Mouse (Mus musculus) small intestine, adult 2 months (tissue): ENCODE results near the gene Rabggtb. TPM values are rescaled to one million over a fixed set of nuclear protein-coding genes. Genes with fewer than 3 reads are reported as not detected.
A peak's percentile ranks its signal among the peaks of the same experiment; 100 is the strongest.

Source experiments
- H3K27ac ChIP-seq: fragments of 200-500 bp; 2 replicates; pipeline ENCODE4 v1.5.1; 2012; ENCODE audit warnings: low read depth, low read length, control low read depth, inconsistent platforms; ENCODE audit not compliant: insufficient read depth
- H3K27me3 ChIP-seq: fragments of 200-500 bp; 2 replicates; pipeline ENCODE4 v1.6.1; 2012; ENCODE audit warnings: mild to moderate bottlenecking, moderate library complexity, low read length, inconsistent platforms; ENCODE audit not compliant: control insufficient read depth, insufficient read depth
- H3K36me3 ChIP-seq: fragments of 200-500 bp; 2 replicates; pipeline ENCODE4 v1.6.1; 2012; ENCODE audit warnings: mild to moderate bottlenecking, low read length, control low read depth, inconsistent platforms; ENCODE audit not compliant: control insufficient read depth, insufficient read depth
- H3K4me1 ChIP-seq: fragments of 200-500 bp; 2 replicates; pipeline ENCODE4 v1.6.1; 2012; ENCODE audit warnings: low read length, inconsistent platforms, mixed read lengths; ENCODE audit not compliant: control insufficient read depth, insufficient read depth, insufficient read length
- H3K4me3 ChIP-seq: fragments of 200-500 bp; 2 replicates; pipeline ENCODE4 v1.5.1; 2012; ENCODE audit warnings: low read depth, mild to moderate bottlenecking, control low read depth, inconsistent platforms, low read length, moderate library complexity
- CTCF ChIP-seq: fragments of 200-500 bp; IDR thresholded peaks from 2 replicates; pipeline ENCODE4 v1.5.1; 2012; ENCODE audit warnings: low read depth, mild to moderate bottlenecking, control low read depth, inconsistent platforms, low read length, moderate library complexity, mixed read lengths; ENCODE audit not compliant: insufficient replicate concordance, insufficient read length; ENCODE audit errors: extremely low read depth
- POLR2A ChIP-seq: fragments of 200-500 bp; IDR thresholded peaks from 2 replicates; pipeline ENCODE4 v1.6.1; 2012; ENCODE audit warnings: low read depth, mild to moderate bottlenecking, control low read depth, inconsistent platforms, low read length, moderate library complexity
- WGBS: fragments of 180-500 bp; shearing (Covaris S2); methylation state at CpG from one replicate; pipeline ENCODE4 v1.1.7; 2018; 5-methylcytosine and 5-hydroxymethylcytosine counted together
- polyA plus RNA-seq: library from polyadenylated mRNA; depleted of rRNA; stranded (reverse); fragments of >200 nt; gene quantifications from 2 replicates; pipeline ENCODE4 v1.2.3, GENCODE M21; 2012

Gene Rabggtb
- polyA plus RNA-seq, 1 experiment = 15.2 TPM

DNA sequence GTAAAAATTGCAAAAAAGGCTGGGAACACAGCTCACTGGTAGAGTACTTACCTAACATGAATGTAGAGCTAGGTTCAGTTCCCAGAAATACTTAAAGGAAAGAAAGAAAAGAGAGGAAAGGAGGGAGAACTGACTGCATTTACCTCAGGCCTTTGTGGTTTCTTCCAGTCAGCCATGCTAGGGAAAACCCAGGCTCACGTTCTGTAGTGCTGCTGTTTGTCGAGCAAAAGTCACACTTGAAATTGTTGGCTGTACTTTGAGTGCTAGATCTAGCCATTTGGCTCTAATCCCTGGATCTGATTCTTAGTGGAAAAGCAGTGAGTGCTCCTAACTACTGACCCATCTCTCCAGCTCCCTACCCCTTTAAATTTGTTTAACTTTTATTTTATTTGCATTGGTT is 35.4 kb upstream of the Rabggtb start:
- Histone ChIP-seq H3K27me3 (no peaks in the 10 kb centered on the region), H3K4me3 (no peak overlapping the region), H3K27ac (no peak overlapping the region), H3K4me1 (no peaks in the 10 kb centered on the region), H3K36me3 (no peaks in the 10 kb centered on the region)
- WGBS = 64% methylated on average over 2 of the region's 2 CpGs
- TF ChIP-seq CTCF = no peak
- no peak for TF ChIP-seq POLR2A

DNA sequence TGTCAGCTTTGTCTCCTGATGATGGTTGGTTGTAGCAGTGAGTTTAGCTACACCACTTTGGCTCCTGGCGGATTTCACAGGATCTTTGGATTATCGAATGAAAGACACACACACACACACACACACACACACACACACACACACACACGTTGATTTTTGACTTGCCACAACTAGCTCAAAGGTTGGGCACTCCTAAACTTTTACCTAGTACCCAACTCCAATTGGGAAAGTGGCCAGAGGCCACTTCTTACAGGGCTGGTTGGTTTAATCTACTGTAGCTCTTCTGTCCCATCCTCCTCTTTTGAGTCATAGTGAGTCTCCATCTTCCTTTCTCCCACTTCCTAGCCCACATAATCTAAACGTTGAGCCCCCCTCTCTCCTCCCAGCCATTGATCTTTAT is 34.5 kb upstream of the Rabggtb start:
- H3K4me1 ChIP-seq = no peaks in the 10 kb centered on the region
- 73% methylated on average over 4 of the region's 4 CpGs for WGBS
- no peak overlapping the region for H3K4me3 ChIP-seq
- TF ChIP-seq CTCF = no peak
- no peak for TF ChIP-seq POLR2A
- no peak overlapping the region for H3K27ac ChIP-seq
- H3K27me3 ChIP-seq = no peaks in the 10 kb centered on the region
- no peaks in the 10 kb centered on the region for H3K36me3 ChIP-seq

DNA sequence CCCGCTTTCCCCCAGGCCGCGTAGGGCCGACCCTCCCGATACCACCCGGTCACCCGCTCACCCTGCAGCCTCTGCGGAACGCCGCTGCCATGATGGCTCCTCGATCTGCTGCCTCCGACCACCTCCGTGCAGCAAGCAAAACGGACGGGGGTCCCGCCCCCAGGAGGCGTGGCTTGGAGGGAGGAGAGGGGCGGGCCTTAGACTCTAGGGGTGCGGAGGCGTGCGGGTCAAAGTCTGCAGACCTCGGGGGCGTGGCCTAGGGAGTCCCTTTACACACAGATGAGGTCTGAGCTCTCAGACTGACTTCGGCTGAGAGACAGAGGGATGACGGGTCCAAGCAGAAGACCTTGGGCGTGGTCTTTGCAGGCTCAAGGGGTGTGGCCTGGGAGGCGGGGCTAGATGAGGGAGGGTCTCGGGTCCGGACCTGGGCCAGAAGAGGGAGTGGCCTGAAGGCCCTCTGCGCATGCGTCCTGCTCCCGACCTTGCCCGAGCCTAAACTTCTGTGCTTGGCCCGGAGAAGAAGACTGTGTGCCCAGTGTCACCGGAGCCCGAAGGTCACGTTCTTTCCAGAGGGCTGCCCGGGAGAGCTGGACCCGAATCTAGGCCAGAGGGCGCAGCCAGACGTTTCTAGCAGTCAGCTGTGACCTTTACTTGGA is 31.7 kb upstream of the Rabggtb start, which contains the start of gene Acadm:
TSS of gene Acadm (minus strand) at position 298 of the 656 bp plus-strand sequence.
- peak within 1 kb of the TSS; percentile 85 for H3K4me3 ChIP-seq
- H3K4me1 ChIP-seq = no peaks in the 10 kb centered on the region
- TF ChIP-seq POLR2A = peak; percentile 86
- TF ChIP-seq CTCF = no peak
- H3K36me3 ChIP-seq = peaks cover 7% of the 10 kb centered on the region; the same call in 1 of the 2 replicates
- H3K27me3 ChIP-seq = no peaks in the 10 kb centered on the region
- H3K27ac ChIP-seq = peak within 1 kb of the TSS; percentile 69
- under 1% methylated on average over 41 of the region's 41 CpGs for WGBS

GRCm38 (mm10) chr3:153943901-153944334 is 31.1 kb upstream of the Rabggtb start:
- peak overlapping the region; percentile 69 for H3K27ac ChIP-seq
- peaks cover 7% of the 10 kb centered on the region for H3K36me3 ChIP-seq
- TF ChIP-seq CTCF = no peak
- no peak for TF ChIP-seq POLR2A
- H3K4me3 ChIP-seq = peak overlapping the region; percentile 85
- H3K27me3 ChIP-seq = no peaks in the 10 kb centered on the region
- no peaks in the 10 kb centered on the region for H3K4me1 ChIP-seq
- under 1% methylated on average over 19 of the region's 19 CpGs for WGBS

DNA sequence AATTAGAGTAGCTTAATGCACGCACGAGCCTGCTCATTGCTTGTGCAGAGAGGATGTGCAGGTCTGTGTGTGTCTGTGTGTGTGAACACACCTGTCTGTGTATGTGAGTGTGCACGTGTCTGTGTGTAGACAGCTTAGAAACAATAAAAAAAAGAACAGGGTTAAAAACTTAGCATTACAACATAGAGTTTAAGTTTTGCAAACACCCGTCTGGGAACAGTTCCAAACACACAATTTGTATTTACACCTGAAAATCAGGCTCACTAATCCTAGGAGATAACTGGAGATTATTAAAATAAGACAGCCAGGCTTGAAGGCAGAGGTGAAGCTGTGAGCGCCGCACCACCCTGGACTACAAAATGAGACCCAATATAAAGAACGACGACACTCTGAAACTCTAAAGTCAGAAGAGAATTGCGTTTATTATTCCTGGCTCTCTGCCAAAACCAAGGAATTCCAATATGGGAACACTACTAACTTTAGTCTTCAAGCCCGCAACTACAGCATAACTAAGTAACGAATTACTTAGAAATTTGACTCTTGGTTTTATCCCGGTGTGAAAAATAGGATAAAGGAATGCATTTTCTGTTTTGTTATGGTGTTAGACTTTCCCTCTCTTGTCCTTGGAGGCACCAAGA is 30.3 kb upstream of the Rabggtb start:
- TF ChIP-seq POLR2A (no peak), CTCF (no peak)
- Histone ChIP-seq H3K4me3 (no peak overlapping the region), H3K4me1 (no peaks in the 10 kb centered on the region), H3K27me3 (no peaks in the 10 kb centered on the region), H3K27ac (no peak overlapping the region), H3K36me3 (peaks cover 11% of the 10 kb centered on the region)
- WGBS = 14% methylated on average over 12 of the region's 12 CpGs

DNA sequence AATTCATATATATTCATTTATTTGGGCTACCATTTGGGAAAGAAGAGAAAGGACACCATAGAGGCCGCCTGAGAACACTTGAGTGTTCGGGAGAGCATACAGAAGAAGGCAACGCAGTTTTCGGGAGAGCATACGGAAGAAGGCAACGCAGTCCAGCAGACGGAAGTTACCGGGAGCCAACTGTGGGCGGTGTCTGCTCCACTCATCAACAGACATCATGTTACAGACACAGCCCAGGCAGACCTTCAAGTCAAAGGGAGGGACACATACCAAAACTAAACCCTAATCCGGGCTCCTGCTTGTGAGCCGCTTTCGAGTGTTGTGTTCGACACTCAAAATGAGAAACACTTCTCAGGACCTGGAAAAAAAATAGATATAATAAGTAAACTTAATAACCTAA is 28.8 kb upstream of the Rabggtb start:
- H3K36me3 ChIP-seq = peaks cover 16% of the 10 kb centered on the region
- TF ChIP-seq POLR2A (no peak), CTCF (no peak)
- WGBS = 95% methylated on average over 13 of the region's 13 CpGs
- H3K4me1 ChIP-seq = no peaks in the 10 kb centered on the region
- no peak overlapping the region for H3K27ac ChIP-seq
- no peaks in the 10 kb centered on the region for H3K27me3 ChIP-seq
- no peak overlapping the region for H3K4me3 ChIP-seq

- Histone ChIP-seq H3K27me3 (no peaks in the 10 kb centered on the region), H3K27ac (no peak overlapping the region), H3K4me1 (no peaks in the 10 kb centered on the region), H3K36me3 (peaks cover 20% of the 10 kb centered on the region), H3K4me3 (no peak overlapping the region)
- TF ChIP-seq CTCF (no peak), POLR2A (no peak)
- WGBS = 81% methylated on average over 9 of the region's 9 CpGs
Observed at GRCm38 (mm10) chr3:153940486-153940885, 27.7 kb upstream of the Rabggtb start.

DNA sequence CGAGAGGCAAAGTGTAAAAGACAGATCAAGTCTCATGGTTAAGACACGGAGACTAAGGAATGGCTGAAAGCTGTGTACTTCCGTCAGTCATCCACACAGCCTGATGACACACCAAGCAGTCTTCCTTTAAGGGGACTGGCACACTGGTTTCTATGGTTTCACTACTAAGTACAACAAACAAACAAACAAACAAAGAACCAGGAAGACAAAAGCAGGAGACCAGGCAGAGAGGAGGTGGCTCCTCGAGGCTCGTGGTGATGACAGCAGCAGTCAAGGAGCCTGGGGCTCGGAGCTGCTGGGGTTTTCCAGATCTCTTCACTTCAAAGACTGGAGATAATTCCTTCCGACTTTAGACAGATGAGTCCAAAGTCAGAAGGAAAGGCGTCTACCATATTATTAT is 27.2 kb upstream of the Rabggtb start:
- WGBS = 75% methylated on average over 8 of the region's 8 CpGs
- Histone ChIP-seq H3K27ac (no peak overlapping the region), H3K4me1 (no peaks in the 10 kb centered on the region), H3K4me3 (no peak overlapping the region), H3K27me3 (no peaks in the 10 kb centered on the region), H3K36me3 (peaks cover 24% of the 10 kb centered on the region)
- no peak for TF ChIP-seq POLR2A
- no peak for TF ChIP-seq CTCF
